Mouse (Mus musculus): ENCODE measurements around the gene Lrfn5. TPM values are rescaled to one million over a fixed set of nuclear protein-coding genes. Genes with fewer than 3 reads are reported as not detected.

The Lrfn5 gene
- total and polyA plus RNA-seq, 3 experiments, result not detected

DNA sequence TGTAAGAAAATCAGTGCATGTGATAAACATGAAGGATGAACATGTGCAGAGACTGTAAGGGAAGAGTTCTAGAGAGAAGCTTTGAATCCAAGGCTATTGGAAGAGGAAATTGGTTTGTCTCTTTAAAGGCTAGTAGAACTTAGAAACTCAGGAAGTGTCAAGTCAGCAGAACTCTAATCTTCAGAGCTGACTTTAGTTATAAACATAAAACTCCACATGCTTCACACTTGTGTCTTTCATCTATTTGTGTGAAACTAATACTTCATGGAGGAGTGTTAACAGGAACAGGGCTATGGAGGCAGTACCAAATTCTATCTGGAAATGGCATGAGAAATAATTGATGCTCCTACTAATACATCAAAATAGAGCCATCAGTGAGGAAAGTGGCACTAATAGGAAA, 101.6 kb downstream of the Lrfn5 start:
- dilution Hi-C loops (cut with MboI; ENCODE audit: extremely low pct_ligation_motif_present, extremely low pct_unique_long_range_greater_than_20kb, low sequenced_read_pairs), result no loop called here
- no peak overlapping the region for H3K9ac ChIP-seq (ENCODE audit: insufficient read depth, low read depth)
- no peak for DNase-seq (ENCODE audit: extremely low read depth)
- no peaks in the 10 kb centered on the region for H3K36me3 ChIP-seq (replicated peaks in 1 of 2; ENCODE audit: control insufficient read depth in 1 of 2, insufficient read depth in 1 of 2, low read length in 1 of 2)
- no peaks in the 10 kb centered on the region for H3K79me2 ChIP-seq (replicated peaks; ENCODE audit: control insufficient read depth, extremely low read depth, insufficient read depth, poor library complexity, severe bottlenecking)
- in situ Hi-C loops (cut with MboI; ENCODE audit: low pct_ligation_motif_present, low pct_unique_long_range_greater_than_20kb, low sequenced_read_pairs), result no loop called here
- H3K27ac ChIP-seq (ENCODE audit: insufficient read depth, low read depth), result no peak overlapping the region
- no peak for TF ChIP-seq MEF2A (IDR thresholded peaks at IDR 0.05; ENCODE audit: borderline replicate concordance, low read depth, low read length)
- TF ChIP-seq CTCF (conservative IDR thresholded peaks at IDR 0.05 in 1 of 2, IDR thresholded peaks at IDR 0.05 in 1 of 2; ENCODE audit: low read depth in 2 of 2, low read length in 2 of 2), result no peak
- no peak for TF ChIP-seq MAFK (IDR thresholded peaks at IDR 0.05; ENCODE audit: insufficient replicate concordance, low read length)
- no peak for TF ChIP-seq EP300 (IDR thresholded peaks at IDR 0.05; ENCODE audit: low read length)
- no peak for TF ChIP-seq USF1 (IDR thresholded peaks at IDR 0.05; ENCODE audit: low read depth, low read length)
- no peak for TF ChIP-seq ZMIZ1 (IDR thresholded peaks at IDR 0.05; ENCODE audit: low read depth, low read length)
- TF ChIP-seq MYC (IDR thresholded peaks at IDR 0.05; ENCODE audit: low read depth, low read length), result no peak
- TF ChIP-seq NRF1 (IDR thresholded peaks at IDR 0.05; ENCODE audit: low read depth, low read length), result no peak
- no peak for TF ChIP-seq CHD2 (IDR thresholded peaks at IDR 0.05; ENCODE audit: low read length)
- TF ChIP-seq HCFC1 (IDR thresholded peaks at IDR 0.05; ENCODE audit: low read depth, low read length), result no peak
- no peak for TF ChIP-seq RAD21 (IDR thresholded peaks at IDR 0.05; ENCODE audit: low read depth, low read length)
- H3K9me3 ChIP-seq (replicated peaks; ENCODE audit: low read length), result peaks cover 8% of the 10 kb centered on the region
- H3K4me2 ChIP-seq (ENCODE audit: insufficient read depth, low read depth, poor library complexity, severe bottlenecking), result no peak overlapping the region
- no peak overlapping the region for H3K4me3 ChIP-seq (replicated peaks in 1 of 3; ENCODE audit: low read depth in 2 of 3, low read length in 2 of 3, poor library complexity in 1 of 3)
- no peaks in the 10 kb centered on the region for H3K4me1 ChIP-seq (ENCODE audit: control insufficient read depth in 1 of 2, insufficient read depth in 2 of 2)
- H3K27me3 ChIP-seq (replicated peaks), result no peaks in the 10 kb centered on the region

- no peak overlapping the region for H3K27ac ChIP-seq (ENCODE audit: insufficient read depth, low read depth)
- TF ChIP-seq TCF12 (IDR thresholded peaks at IDR 0.05; ENCODE audit: low read depth, low read length) (no peak), IRF4 (IDR thresholded peaks at IDR 0.05; ENCODE audit: low read depth, low read length) (no peak), USF1 (IDR thresholded peaks at IDR 0.05; ENCODE audit: low read depth, low read length) (no peak), JUND (conservative IDR thresholded peaks at IDR 0.05; ENCODE audit: low read depth, low read length) (no peak), POLR2A (IDR thresholded peaks at IDR 0.05; ENCODE audit: low read depth, low read length) (no peak), ETS1 (conservative IDR thresholded peaks at IDR 0.05; ENCODE audit: low read depth, low read length) (no peak), MAFK (IDR thresholded peaks at IDR 0.05; ENCODE audit: insufficient replicate concordance, low read length) (no peak)
- H3K79me2 ChIP-seq (replicated peaks; ENCODE audit: control insufficient read depth, extremely low read depth, insufficient read depth, poor library complexity, severe bottlenecking), result no peaks in the 10 kb centered on the region
- in situ Hi-C loops (cut with MboI; ENCODE audit: low pct_ligation_motif_present, low pct_unique_long_range_greater_than_20kb, low sequenced_read_pairs), result no loop called here
- H3K9me3 ChIP-seq (replicated peaks; ENCODE audit: low read length), result peaks cover 8% of the 10 kb centered on the region
- dilution Hi-C loops (cut with MboI; ENCODE audit: extremely low pct_ligation_motif_present, extremely low pct_unique_long_range_greater_than_20kb, low sequenced_read_pairs), result no loop called here
- no peak overlapping the region for H3K4me3 ChIP-seq (replicated peaks in 1 of 3; ENCODE audit: low read depth in 2 of 3, low read length in 2 of 3, poor library complexity in 1 of 3)
- no peaks in the 10 kb centered on the region for H3K4me1 ChIP-seq (ENCODE audit: control insufficient read depth in 1 of 2, insufficient read depth in 2 of 2)
- H3K9ac ChIP-seq (ENCODE audit: insufficient read depth, low read depth), result no peak overlapping the region
- no peaks in the 10 kb centered on the region for H3K36me3 ChIP-seq (replicated peaks in 1 of 2; ENCODE audit: control insufficient read depth in 1 of 2, insufficient read depth in 1 of 2, low read length in 1 of 2)
- H3K4me2 ChIP-seq (ENCODE audit: insufficient read depth, low read depth, poor library complexity, severe bottlenecking), result no peak overlapping the region
- H3K27me3 ChIP-seq (replicated peaks), result no peaks in the 10 kb centered on the region
- no peak for DNase-seq (ENCODE audit: extremely low read depth)
These were observed 131.4 kb downstream of the Lrfn5 start for GRCm38 (mm10) chr12:61654380-61654779.
